Mouse (Mus musculus): ENCODE results near the gene Ccdc151.

Gene Ccdc151

DNA sequence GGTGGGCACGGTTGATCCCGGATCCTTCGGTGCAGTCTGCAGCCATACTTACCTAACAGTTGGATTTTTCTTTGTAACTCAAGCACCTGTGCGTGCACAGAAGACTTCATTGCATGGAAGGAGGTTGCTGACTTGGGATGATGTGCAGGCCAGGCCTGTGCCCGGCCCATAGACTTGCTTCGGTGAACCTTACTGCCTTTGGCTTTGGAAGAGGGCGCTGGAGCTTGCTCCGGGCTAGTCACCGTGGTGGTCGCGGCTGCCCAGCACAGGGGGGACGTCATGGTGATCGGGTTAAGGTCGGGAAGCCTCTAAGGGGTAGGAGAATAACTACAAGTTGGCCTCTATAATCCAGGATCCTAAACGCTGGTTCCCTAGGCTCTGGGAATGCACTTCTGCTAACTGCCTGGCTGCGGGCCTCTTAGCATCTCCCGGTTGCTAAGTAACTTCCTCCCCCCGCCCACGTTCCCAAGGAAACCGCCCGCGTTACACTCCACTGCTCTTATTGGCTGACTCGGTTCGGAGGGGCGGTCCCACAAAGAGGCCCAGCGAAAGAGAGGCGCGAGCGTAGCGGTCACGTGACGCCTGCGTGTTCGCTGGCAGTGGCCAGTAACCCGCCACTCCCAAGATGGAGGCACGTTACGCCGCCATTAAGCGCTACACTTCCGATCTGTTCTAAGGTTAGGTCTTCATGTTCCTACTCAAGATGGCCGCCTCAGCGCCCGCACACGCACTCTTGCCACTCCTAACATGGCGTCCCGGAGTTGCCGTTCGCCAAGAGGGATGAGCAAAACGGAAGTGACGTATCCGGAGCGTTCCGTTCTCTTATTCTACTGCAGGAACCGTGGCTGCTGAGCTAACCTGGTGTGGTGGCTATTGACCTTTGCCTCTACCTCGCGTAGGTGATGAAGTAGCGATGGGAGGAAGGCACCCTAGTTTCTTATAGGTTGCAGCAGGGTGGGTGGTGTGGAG lies at the start of gene Ccdc151, which contains the start of gene Prkcsh:
Gene Ccdc151 (minus strand): TSS at position 441 of the 969 bp plus-strand sequence.
Gene Prkcsh (plus strand): TSS at position 613 of the 969 bp plus-strand sequence.
- peak; percentile 100 for DNase-seq

GRCm38 (mm10) chr9:22051958-22052254 lies 49.5 kb upstream of the Ccdc151 start, which contains the start of gene Elavl3:
Elavl3 (minus strand) TSS chr9:22052023.
- no peak for DNase-seq

DNA sequence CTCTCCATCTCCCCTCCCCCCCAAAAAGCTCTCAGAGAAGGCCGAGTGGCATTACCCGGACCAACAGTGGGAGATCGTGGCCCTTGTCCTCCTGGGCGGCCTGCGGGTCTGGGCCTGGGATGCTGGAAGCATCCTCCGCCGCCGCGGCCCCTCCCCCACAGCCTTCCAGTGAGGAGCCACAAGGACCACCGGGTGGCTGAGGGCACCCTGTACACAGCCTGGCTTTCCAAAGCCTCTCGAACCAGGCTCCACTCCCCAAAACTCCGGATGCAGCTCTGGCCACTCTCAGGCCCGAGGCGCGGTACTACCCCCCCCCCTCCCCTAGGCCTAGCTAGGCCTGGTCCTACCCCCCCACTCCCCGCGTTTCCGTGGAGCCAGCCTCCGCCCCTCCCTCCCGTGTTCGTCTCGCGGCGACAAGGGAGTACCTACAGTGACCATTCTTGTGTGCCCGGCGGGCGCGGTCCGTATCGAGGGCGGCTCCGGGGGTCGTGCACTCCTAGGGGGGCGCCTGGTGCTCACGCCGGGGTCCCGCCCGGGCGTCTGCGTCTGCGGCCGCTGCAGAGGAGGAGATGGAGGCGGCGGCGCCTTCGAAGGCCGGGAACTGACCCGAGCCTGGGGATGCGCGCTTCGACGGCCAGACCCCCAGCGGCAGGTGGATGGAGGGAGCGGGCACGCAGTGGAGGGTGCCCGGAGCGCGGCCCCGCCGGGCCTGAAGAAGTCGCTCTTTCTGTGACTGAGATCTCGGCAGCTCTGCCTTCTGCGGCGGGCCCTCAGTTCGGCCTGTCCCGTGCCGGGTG lies 48.9 kb upstream of the Ccdc151 start:
- DNase-seq: no peak

- peak; percentile 34 to 54 for DNase-seq
Measured at GRCm38 (mm10) chr9:22050351-22050889, 48.0 kb upstream of the Ccdc151 start.

DNA sequence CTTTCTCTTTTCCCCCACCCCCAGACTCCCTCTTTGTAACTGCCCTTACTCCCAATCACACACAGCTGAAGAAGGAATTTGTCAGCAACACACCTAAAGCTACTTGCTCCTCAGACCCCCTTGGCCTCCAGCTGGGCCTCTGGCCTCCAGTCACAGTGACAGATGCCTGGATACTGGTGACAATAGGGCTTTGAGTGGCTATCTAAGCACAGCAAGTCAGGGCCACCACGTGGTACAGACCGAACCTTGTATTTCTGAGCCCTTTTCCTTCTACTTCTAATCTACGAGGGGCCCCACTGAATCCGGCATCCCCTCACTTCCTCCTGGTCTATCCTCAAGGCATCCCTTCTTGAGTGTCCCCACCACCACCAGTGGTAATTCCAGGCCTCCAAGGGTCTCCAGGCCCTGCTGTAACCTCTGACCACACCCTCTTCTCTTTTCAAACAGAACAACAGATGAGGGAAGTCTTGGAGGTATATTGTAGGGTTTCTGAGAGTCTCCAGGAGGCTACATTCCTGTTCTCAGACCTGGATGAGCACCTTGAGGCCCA lies 47.4 kb upstream of the Ccdc151 start:
- no peak for DNase-seq

- no peak for DNase-seq
Measured at GRCm38 (mm10) chr9:22049315-22049714, 46.9 kb upstream of the Ccdc151 start.

GRCm38 (mm10) chr9:22047329-22047728 lies 44.9 kb upstream of the Ccdc151 start:
- DNase-seq: no peak

DNA sequence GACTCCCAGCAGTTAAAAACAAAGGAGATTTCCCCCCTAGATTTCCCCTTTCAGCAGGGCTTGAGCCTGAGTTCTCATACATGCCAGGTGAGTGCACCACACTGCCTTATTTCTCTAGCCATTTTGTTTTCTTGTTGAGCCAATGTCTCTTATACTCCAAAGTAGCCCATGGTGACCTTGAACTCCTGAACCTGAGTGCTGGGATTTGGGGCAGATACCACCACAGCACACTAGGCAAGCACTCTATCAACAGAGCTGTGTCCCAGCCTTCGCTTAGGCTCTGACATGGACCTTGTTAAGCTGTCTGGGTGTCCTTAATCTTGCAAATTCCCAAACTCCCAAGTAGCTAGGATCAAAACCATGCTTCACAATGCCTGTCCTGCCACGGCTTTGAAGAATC lies 39.4 kb upstream of the Ccdc151 start:
- no peak for DNase-seq

GRCm38 (mm10) chr9:22037826-22038225 lies 35.4 kb upstream of the Ccdc151 start:
- no peak for DNase-seq

DNA sequence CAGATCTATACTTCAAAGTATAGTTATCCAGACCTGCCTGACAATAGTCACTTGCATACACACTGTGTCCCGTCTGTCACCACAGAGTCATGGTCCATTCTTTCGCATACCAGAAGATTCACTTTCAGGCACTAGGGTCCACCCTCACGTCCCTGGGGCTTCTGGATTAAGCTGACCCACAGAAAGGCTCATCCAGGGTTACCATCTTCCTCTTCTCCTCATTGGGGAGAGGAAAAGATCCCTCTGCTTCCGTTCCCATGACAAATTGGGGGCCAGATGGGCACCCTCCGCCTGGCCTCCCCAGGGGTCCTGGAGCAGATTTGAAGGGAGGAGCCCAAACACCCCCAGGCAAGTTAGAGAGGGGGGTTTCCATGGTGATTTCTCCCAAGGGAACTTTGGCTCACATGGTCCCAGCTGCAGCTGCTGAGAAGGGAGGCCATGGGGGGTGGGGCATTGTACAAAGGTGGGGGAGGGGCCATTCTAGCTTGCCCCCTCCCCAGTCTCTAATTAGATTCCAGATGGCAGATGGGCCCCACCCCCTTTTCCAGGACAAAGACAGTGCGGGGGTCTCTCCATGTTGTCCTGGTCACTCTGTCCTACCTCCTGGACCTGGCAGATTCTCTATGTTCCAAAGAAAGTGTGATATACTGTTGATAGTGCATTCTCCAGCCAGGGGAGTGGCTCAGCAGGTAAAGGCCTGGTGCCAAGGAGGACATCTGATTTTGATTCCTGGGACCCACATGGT lies 33.0 kb upstream of the Ccdc151 start:
- DNase-seq: no peak

GRCm38 (mm10) chr9:22030386-22030785 lies 28.0 kb upstream of the Ccdc151 start:
- DNase-seq: no peak

DNA sequence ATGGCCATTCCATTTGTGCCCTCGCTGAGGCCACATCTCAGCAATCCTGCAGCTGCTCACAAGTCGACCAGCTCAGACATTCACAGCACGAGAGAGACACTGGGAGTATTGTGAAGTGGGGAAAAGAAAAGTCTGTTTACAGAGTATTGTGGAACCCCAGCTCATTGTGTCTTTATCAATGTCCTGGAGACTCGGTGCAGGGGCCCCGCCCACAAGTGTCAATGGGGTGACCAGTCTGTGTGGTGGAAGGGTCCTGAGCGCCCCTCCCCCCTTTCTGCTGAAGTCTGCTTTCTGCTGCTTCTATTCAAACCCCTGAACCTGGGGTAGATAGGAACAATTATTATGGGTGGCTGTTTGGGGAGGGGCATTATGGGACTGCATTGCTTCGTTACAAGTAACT lies 26.0 kb upstream of the Ccdc151 start:
- no peak for DNase-seq

- DNase-seq: no peak
Measured at GRCm38 (mm10) chr9:22024592-22024991, 22.2 kb upstream of the Ccdc151 start.

DNA sequence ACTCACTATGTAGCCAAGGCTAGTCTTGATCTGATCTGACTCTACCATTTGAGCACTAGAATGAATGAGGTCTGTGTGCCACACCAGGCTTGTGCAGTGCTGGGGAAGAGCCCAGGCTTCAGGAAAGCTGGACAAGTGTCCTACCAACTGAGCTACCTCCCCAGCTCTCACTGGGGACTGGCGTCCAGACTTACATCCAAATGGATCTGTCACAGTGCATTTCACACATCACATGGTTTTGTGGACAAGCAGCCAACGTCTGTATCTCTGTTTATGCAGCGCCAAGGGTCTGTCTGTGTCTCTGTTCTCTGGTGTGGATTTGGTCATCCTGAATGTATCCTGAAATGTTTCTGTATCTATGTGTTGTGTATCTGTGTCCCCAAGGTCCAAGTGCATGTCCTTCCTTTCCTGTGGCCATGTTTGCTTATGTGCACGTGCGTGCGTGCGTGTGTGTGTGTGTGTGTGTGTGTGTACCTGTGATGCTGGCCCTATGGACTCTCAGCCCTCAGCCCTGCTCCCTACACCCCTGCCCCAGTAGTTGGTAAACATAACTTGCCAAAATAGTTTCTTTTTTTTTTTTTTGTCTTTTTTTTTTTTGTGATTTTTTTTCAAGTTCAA lies 14.9 kb upstream of the Ccdc151 start:
- no peak for DNase-seq

DNA sequence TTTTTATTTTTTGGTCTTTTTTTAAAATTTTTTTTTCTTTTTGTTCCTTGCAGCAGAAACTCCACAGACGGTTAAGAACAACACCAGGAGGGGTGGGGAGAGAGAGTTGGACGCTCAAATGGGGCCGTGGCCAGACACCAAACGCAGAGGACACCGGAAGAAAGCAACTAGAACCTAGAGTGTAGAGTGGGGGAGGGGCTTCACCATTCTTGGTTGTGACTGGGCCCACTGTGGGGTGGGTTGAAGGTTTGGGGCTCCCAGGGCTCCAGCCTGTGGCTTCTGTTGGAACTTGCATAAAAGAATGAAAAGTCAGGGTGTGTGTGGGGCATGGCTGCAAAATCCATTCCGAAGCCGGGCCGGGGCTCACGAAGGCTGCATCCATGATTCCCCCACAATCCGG lies 13.8 kb upstream of the Ccdc151 start:
- DNase-seq: no peak

DNA sequence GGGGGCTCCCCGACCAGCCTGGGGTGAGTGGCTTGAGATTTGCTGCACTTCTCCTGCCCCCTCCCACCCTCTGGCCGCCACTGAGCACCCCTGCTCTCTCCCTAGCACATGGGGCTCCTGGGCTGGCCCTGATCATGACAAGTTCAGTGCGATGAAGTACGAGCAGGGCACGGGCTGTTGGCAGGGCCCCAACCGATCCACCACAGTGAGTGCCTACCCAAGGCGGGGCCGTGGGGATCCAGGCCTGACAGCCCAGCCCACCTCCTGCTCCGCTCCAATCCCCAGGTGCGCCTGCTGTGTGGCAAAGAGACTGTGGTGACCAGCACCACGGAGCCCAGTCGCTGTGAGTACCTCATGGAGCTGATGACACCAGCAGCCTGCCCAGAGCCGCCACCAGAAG lies 10.3 kb upstream of the Ccdc151 start:
- no peak for DNase-seq

DNA sequence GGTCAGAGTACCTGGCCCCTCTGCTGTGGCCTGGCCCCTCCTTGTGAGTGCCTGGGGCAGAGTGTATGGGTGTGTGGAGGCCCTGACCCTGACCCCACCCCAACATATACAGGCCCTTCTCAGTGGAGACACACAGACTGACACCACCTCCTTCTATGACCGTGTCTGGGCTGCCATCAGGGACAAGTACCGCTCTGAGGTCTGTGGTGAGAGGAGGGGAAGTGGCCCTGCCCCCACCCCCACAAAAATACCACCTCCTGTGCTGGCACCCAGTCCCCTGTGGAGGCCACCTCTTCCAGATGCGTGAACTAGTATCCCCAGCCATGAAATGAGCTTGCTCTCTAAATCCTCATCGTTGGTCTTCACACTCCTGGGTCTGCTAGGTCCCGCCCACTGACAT lies 8.6 kb upstream of the Ccdc151 start:
- DNase-seq: no peak

DNA sequence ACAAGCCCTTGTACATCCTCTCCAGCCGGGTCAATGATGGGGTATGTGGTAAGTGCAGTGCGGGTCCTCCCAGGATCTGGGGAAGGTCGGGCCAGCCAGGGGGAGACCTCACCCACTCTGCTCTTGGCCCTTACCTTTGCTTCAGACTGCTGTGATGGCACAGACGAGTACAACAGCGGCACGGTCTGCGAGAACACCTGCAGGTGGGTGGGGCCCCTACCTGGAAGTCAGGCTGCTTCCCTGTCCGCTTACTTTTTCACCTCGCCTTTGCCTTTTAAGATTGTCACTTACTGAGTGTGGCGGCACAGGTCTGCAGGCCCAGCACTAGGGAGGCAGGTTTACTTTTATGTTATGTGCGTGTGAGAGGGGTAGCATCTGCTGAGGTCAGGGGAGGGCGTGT lies 2.1 kb upstream of the Ccdc151 start:
- DNase-seq: no peak

- DNase-seq: no peak
Measured at GRCm38 (mm10) chr9:22003163-22003554, 725 bp upstream of the Ccdc151 start.

DNA sequence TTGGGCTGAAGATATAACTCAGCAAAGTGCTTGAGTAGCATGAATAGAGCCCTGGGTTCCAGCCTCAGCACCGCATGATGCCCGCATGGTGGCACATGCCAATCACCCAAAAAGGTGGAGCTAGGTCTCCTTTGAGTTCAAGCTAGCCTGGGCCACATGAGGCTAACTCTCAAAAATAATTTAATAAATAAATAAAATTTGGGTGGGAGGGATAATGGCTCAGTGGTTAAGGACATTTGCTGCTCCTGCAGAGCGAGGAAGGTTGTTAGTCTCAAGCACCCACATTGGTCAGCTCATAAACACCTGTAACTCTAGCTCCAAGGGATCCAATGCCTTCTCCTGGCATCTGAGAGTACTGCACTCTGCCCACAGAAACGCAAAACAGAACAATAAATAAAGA lies 801 bp downstream of the Ccdc151 start:
- no peak for DNase-seq

DNA sequence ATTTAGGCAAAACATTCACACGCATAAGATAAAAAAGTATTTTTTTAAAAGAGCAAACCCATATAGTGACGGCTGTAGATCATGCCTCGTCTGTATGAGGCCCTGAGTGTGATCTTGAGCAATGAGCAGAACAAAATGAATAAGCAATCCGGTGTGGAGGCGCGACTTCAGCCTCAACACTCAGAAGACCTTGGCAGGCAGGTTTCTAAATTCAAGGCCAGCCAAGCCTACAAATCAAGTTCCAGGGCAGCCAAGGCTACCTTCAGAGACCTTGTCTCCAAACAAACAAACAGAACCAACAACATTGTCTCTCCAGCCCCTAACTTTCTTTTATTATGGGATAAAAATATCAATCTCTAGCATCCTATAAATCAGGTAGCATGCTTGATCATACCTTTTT lies 2.1 kb downstream of the Ccdc151 start:
- DNase-seq: no peak
